Mouse (Mus musculus) R1 (cell line): ENCODE data around the gene Mapk8ip1.

Experiments used
- DNase-seq: peaks from one replicate; pipeline ENCODE4 v3.0.0-alpha.2; 2018; ENCODE audit warnings: low read depth, low spot score

Gene Mapk8ip1

GRCm38 (mm10) chr2:92372767-92373436 lies 28.2 kb downstream of the Mapk8ip1 start:
- peak; percentile 54 for DNase-seq

- peak; percentile 95 for DNase-seq
These were observed 28.9 kb downstream of the Mapk8ip1 start for GRCm38 (mm10) chr2:92371971-92372690.

- peak; percentile 95 for DNase-seq
These were observed 29.9 kb downstream of the Mapk8ip1 start for GRCm38 (mm10) chr2:92370821-92371805.

GRCm38 (mm10) chr2:92370375-92370774 lies 30.7 kb downstream of the Mapk8ip1 start:
- DNase-seq = no peak

GRCm38 (mm10) chr2:92367383-92368029 lies 33.6 kb downstream of the Mapk8ip1 start:
- DNase-seq = no peak

- DNase-seq = no peak
These were observed 35.5 kb downstream of the Mapk8ip1 start for GRCm38 (mm10) chr2:92365568-92365967.

GRCm38 (mm10) chr2:92364086-92364485 lies 37.0 kb downstream of the Mapk8ip1 start:
- no peak for DNase-seq

- no peak for DNase-seq
These were observed 38.4 kb downstream of the Mapk8ip1 start for GRCm38 (mm10) chr2:92362571-92363228.

GRCm38 (mm10) chr2:92361795-92362194 lies 39.3 kb downstream of the Mapk8ip1 start:
- DNase-seq = no peak

GRCm38 (mm10) chr2:92360893-92361292 lies 40.2 kb downstream of the Mapk8ip1 start:
- DNase-seq = peak; percentile 42

- DNase-seq = no peak
These were observed 40.8 kb downstream of the Mapk8ip1 start for GRCm38 (mm10) chr2:92360186-92360823.

GRCm38 (mm10) chr2:92359301-92359700 lies 41.8 kb downstream of the Mapk8ip1 start:
- no peak for DNase-seq

- DNase-seq = no peak
These were observed 46.8 kb downstream of the Mapk8ip1 start for GRCm38 (mm10) chr2:92354224-92354623.

- DNase-seq = no peak
These were observed 47.7 kb downstream of the Mapk8ip1 start for GRCm38 (mm10) chr2:92353402-92353801.

GRCm38 (mm10) chr2:92350686-92351085 lies 50.4 kb downstream of the Mapk8ip1 start:
- no peak for DNase-seq

GRCm38 (mm10) chr2:92349589-92350425 lies 51.3 kb downstream of the Mapk8ip1 start:
- DNase-seq = no peak

GRCm38 (mm10) chr2:92347191-92347590 lies 53.9 kb downstream of the Mapk8ip1 start:
- no peak for DNase-seq

GRCm38 (mm10) chr2:92342418-92342817 lies 58.6 kb downstream of the Mapk8ip1 start:
- DNase-seq = no peak
